Mouse (Mus musculus): ENCODE results near the gene Olfr67.
"Not testable (repeated sequence)": the region's sequence is repeated elsewhere in the genome, so short reads cannot be mapped to it uniquely, and the experiment has no call there.

Gene Olfr67

GRCm38 (mm10) chr7:103779598-103779997 is 12.0 kb downstream of the Olfr67 start, which contains the start of gene Olfr68:
Olfr68 (minus strand) TSS chr7:103779698.
- in situ Hi-C loops (cut with MboI; ENCODE audit: unreplicated experiment in 2 of 2), result no loop called here

- in situ Hi-C loops (cut with MboI; ENCODE audit: unreplicated experiment in 2 of 2), result not testable (repeated sequence)
Measured at GRCm38 (mm10) chr7:103777652-103778051, 14.0 kb downstream of the Olfr67 start.

- in situ Hi-C loops (cut with MboI; ENCODE audit: unreplicated experiment in 2 of 2), result no loop called here
Measured at GRCm38 (mm10) chr7:103771494-103771893, 20.1 kb downstream of the Olfr67 start, which contains the start of gene Olfr69. Olfr69 (minus strand) TSS chr7:103771594.

GRCm38 (mm10) chr7:103767687-103768086 is 23.9 kb downstream of the Olfr67 start:
- in situ Hi-C loops (cut with MboI; ENCODE audit: unreplicated experiment in 2 of 2), result not testable (repeated sequence)

- in situ Hi-C loops (cut with MboI; ENCODE audit: unreplicated experiment in 2 of 2), result not testable (repeated sequence)
Measured at GRCm38 (mm10) chr7:103762212-103762611, 29.4 kb downstream of the Olfr67 start.

GRCm38 (mm10) chr7:103757233-103757632 is 34.4 kb downstream of the Olfr67 start, which contains the start of gene Olfr630:
Olfr630 (minus strand) TSS chr7:103757333.
- in situ Hi-C loops (cut with MboI; ENCODE audit: unreplicated experiment in 2 of 2), result no loop called here

- in situ Hi-C loops (cut with MboI; ENCODE audit: unreplicated experiment in 2 of 2), result no loop called here
Measured at GRCm38 (mm10) chr7:103744843-103745242, 46.8 kb downstream of the Olfr67 start, which contains the start of gene Olfr629. Olfr629 (minus strand) TSS chr7:103744943.
